Mouse (Mus musculus) right cerebral cortex, adult 18-20 months (tissue): Measurements from ENCODE around the gene Gpc6.

Experiments used
- DNase-seq: peaks from one replicate; pipeline ENCODE4 v3.0.0; 2022; ENCODE audit warnings: mixed read lengths

Gpc6 gene

DNA sequence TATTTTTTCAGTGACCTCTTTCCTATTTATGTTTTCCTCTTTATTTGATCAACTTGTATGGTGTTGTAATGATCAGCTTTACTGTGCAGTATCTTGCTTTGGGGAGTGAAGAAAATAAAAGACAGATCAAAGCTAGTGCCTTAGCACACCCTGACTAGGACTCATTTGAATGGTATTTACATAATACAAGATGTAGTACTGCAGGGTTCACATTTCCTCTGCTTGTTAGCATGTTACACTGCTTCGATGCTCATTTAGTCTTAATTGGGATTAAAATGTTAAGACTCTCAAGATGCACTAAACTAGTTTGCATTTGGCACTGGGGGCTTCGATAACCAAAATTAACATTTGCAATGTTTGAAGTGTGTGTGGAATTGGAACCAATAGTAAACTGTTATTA is 803.6 kb downstream of the Gpc6 start:
- no peak for DNase-seq

DNA sequence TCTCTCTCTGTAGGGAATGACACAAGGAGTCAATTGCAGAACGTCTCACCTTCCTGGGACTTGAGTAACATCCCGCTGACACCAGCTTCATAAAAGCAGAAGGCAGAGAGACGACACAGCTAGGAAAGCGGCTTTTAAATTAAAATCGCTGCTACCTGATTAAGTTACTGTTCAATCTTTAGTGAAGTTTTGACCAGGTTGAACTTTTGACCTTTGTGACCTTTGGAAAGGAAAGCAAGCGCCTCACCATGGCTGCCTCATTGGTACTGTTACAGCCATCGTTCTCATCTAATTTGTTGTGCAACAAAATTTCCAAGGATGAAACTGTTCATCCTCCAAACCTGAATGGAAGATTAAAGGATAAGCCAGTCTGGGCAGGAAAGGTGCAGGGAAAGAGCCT is 830.1 kb downstream of the Gpc6 start:
- DNase-seq: no peak

DNA sequence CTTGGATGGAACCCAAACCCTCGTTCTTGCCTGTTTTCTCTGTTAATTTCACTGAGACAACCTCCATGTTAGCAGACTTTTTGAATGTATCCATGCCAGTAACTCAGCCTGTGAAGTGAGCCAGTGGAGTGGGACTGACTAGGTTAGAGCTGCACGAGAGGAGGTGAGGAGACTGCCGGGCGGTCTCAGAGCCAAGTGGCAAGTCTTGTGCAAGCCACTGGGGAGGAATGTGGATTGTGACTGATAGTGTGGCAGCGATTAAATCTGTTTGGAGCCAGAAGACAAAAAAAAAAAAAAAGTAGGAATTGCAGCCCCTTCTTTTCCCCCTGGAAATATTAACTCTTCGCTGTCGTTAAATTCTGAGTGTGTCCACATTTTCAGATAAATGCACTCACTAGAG is 831.4 kb downstream of the Gpc6 start:
- DNase-seq: no peak

DNA sequence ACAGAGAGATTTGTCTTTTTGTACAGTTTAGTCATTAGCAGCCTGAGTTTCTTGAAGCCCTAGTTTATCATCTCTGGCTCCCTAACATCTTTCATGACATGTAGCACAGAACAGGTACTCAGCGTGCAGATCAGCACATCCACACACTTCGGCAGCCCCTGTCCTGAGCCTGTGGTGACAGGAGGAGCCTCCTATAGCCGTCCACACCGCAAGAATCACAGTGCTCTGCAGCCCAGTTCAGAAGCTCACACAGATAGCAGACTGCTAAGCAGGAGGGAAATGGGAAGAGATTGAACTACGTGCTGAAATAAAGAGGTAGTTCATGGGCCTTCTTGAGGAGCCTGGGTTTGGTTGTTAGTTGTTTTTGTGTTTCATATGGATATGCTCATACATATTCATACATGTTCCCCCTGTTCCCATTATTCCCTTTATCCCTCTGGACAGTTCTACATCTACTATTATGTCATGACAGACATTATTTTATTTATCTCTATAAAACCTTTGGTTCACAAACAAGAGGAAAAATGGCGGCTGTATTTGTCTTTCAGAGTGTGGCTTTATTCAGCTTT is 832.8 kb downstream of the Gpc6 start:
- DNase-seq: no peak

DNA sequence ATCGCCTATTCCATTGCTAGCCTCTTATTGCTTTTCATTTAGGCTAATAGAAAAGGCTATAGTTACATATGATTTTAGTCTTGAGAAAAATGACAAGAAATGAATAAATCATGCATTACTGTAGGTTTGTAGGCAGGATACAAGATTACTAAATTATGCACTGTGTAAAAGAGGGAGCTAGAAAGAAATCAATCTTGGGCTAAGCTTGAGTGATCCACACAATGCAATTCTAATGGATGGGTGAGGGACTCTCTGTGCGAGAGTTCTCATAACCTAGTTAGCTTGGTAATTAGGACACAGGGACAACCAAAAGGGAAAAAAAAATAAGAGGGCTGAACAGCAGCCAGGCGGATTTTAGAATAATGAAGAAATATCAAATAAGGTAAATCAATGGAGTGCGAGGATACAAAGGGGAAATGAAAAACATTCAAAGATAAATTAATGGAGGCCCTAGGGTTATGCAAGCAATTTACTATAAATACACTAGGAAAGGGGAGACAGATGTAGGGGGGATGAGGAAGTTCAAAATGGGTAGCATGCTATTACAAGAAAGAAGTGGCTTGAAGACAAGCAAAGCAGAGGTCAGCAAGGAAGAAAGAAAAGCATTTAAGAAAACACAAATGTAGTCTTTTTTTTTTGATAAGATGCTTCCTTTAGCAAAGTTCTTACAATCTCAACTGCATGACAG is 835.9 kb downstream of the Gpc6 start:
- DNase-seq: no peak

DNA sequence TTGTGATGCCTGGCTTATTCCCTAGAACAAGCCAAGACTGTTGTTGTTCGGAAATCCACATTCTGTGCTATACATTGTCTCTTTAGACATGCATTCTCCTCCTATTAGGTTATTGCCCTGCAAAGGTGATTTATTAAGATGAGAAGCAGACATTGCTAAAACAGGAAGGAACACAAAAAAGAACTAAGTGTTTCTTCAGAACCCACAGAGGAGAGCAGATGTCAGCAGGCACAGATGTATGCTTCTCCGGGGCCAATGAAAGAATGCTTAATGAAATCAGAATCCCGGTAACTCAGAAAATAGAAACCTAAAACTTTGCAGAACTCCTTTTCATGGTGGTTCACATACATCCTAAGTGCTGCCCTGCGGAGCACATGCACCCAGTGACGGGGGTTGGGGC is 837.8 kb downstream of the Gpc6 start:
- no peak for DNase-seq

DNA sequence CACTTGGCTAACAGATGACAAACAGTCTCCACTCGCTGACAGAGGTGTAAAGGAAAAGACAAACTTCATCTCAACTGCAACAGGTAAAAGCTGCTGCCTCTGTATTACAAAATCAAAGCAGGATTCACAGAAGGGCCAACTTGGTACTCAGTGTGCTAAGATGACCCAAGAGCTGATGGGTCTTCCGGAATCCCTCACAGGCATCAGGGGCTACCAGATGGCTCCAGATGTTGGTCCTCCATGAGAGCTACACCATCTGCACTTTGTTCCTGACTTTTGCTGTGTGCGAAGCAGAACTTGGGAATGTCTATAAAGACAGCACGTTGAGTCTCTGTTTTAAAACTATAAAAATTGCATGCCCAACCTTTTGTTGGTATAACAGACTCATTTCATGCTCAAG is 842.7 kb downstream of the Gpc6 start:
- no peak for DNase-seq

DNA sequence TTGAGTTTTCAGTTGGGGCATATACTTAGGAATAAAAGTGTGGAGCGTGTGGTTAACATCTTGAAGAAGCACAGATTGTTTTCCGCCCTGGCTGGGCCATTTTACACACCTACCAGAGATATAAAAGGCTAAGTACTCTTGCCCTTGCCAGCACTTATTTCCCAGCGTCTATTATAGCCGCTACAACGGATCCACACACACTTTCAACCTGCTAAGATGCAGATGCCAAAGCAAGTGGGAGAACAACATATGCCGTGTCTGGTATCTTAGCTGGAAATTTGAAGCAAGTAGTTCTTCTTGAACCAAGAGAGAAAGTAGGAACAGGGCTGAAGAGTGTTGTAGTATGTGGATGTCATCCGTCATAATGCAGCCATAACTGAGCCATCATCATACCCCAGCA is 843.6 kb downstream of the Gpc6 start:
- DNase-seq: peak; percentile 46

DNA sequence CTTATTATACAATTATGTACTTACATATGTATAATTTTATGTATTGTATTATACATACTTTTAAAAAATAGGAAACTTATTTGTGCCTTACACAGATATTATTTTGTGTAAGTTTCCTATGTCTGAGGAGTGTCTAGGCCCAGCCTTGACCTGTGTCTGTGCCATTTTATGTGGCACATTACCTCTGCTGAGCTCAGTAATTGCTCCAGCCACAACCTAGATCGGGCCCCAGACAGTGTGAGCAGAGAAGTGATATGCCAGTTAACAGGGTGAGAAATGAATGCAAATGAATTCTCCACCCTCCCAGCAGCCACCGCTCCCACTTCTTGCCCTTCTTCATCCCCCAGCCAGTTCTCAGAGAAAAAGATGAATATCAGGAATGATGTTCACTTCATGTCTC is 848.3 kb downstream of the Gpc6 start:
- no peak for DNase-seq

DNA sequence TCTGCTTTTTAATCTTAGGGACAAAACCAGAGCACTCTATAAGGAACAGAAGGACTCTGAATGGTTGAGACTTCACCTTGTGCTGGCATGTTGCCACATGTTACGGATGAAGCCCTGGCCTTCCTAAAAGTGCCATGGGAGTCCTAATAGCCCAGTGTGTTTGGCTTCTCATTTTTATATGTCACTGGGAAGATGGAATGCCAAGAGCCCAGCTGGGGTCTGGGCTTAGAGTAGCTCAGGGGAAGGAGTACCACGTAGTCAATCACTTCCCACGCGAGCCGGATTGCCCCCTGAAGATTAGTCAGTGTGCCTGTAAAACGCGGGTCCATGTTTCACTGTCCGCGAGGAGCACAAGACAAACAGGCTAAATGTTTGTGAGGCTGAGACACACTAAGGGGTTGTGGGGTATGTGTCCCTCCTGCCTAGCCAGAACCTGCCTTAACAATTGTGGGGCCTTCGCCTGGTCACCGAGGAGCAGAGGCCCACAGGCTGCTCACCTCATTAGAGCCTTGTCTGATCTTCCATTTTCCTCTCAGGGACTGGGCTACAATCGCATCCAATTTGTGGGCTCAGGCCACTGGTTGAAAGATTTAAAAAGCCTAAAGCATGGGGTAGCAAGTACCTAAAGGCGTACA is 852.9 kb downstream of the Gpc6 start:
- no peak for DNase-seq

DNA sequence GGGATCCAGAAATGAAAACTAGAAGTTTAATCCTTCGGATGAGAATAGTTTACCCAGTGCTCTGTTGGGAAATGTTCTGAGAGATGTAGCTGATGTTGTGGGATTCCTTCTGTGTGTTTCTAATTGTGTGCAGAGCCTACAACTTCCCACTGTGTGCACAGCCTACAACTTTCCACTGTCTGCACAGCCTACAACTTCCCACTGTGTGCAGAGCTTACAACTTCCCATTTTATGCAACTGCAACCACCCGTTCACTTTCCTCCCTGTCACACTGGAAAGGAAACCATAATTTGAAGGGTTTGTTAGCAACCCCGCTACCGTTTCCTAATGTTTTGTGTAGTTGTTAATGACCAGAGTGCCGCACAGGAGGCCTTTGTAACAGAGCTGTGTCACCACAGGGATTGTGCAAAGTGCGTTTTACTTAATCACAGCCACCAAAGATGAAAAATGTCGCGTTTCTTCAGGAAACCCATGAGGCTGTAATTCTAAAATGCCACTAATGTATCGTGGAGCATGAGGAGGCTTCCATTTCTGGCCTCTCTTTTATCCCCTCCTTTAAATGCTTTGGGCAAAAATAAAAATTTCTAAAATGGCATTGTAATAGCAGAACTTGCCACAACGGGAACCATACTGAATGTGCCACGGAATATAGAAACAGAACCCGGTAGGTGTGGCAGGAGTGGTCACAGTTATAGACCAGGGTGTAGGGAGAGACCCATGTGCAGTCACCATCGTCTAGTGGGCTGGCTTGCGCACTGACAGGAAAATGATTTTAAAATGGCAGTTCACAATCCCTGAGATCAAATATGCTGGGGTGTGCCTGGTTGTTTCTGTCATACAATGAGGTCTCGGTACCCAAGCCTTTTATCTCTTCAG is 853.7 kb downstream of the Gpc6 start:
- DNase-seq: no peak

DNA sequence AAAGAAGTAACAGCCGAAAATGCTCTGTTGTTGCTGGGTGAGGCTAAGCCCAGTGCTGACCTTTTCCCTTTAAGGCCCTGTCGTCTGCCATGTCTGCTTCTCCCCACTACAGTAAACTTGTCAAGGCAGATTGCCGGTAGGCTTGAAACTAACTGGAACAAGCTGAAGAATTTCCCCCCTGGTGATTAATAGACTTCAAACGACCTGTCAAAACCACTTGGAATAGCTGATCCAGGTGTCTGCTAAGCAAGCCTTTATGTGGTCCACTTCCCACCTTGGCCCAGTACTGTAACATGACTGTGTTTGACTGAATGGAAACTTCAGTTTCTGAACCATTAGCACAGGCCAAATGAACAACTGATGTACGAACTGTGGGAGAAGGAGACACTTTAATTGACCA is 856.6 kb downstream of the Gpc6 start:
- DNase-seq: no peak

DNA sequence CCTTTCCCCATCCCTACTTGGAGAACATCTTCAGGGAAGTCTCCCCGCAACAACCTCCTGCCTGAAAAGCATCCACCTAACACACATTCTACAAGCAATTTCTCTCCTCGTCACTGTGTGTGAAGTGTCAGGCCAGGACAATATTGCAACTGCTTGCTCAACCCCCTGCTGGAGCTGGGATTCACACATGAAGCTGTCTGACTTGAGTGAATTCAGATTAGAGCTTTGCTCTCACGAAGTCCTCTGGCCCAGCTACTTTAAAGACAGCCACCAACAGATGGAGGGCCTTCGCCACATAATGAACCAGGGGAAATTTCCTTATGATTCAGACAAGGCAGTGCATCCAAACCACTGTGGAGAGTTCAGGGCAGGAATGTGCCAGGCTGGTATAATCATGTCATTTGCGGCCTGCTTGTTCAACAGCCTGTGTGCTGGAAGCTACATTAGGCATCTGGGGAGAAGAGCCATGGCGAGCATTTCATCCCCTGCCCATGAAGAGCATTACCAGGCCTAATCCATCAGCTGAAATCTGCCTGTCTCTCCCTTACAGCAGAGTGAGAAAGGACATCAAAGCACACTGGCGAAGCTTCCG is 858.7 kb downstream of the Gpc6 start:
- no peak for DNase-seq

DNA sequence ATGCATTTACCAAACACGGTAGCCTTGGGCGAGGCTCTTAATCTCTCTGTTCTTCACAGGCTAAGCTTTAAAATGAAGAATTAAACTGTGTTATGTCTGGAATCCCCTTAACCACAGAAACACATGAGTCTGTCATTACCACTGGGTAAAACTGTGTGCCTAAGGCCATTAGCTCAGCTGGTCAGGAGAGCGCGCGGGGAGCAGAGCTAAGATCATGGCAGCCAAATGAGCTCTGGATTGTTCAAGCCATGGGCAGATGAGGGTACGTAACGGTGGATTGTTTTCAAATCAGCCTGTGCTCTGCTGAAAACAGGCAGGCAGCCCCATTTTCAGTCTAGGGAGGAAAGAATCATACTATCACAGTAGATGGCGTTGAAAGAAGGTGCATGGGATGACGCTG is 859.8 kb downstream of the Gpc6 start:
- DNase-seq: no peak

DNA sequence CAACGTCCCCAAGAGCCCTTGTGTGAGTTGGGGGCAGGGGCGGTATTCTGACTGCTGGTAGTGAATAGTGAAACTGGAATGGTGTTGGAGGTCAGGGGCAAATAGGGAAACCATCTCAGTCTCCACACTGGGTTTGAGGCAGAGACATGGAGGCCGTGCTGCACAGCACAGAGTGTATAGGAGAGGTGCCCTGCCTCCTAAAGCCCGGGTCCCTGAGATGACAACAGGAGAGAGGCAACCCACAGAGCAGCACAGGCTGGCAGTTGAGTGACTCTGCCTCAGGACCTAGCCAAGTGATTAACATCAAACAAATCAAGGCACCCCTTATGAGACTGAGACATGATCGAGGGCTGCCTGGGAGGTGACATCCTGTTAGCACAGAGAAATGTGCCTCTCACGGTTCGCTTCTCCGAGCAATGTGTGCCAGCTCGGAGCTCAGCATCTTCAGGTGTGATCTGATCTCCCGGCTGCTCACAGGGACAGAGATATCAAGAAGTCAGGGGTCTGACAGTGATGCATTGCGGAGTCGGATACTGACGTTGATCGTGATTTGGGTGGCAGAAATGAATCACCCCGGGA is 860.5 kb downstream of the Gpc6 start:
- DNase-seq: no peak

DNA sequence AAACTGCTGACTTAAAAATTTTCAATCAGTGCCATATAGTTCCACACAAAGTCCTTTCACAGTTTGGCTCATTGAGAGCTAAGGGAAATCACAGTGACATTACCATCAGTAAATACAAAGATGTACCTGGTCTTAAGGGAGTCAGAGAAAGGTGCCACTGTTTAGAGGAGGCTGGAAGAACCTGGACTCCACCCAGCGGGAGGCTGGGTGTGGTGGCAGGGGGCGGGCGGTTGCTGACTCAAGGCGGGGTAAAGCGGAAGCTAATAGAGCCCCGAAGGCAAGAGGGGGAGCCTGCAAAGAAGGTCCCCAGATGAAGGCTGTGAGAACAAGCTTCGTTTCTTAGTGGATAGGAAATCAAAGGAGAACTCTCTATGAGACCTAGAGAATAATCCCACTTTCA is 861.5 kb downstream of the Gpc6 start:
- DNase-seq: no peak

DNA sequence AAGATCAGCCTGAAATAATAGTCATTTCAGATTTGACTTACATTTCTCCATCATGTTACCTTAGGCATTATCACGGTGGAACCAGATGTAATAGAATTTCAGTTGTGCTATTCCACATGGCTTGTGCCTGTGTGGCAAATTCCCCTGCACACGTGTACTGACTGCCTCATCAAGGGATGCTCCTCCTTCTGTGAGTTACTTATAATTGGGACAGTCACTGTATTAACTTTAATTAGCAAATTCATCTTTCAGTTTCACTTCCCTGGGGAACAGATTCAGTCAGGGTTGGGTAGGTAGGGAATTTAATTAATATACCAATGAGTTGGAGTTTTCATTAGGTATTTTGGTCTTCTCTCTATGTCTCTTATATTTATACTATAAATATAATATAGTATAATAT is 869.8 kb downstream of the Gpc6 start:
- no peak for DNase-seq

DNA sequence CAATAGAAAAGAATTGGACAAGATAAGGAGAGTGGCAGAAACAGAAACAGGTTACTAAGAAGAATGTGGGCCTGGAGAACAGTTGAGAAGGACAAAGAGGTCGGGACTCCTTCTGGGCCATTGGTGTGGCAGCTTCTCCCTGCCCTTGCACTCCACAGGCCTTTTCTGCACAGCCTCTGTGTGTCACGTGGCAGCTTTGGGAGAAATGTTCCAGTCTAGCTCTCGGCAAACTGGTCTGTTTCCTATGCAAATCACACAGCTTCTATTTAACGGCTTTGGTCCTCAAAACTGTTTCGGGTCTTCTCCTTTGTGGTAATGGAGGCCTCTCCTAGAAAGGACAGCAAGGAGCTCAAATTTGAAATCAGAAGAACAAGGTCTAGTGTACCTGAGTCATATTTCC is 871.5 kb downstream of the Gpc6 start:
- no peak for DNase-seq

DNA sequence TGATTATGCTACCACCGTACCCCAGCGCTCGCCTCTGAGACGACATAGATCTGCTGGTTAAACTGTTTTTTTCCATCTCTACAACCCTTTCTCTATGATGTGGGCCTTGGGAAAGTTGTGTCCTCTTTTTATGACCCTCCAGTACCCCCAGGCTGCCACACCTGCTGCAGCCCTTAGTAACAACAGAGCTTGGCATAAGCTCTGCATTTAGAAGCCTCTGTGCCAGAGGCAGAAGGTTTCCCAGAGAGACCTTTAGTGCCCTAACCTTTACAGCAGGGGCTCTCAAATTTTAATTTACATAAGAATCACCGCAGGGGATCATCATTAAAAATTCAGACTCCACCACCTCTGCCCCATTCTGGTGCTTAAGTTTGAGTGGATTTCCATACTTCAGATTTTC is 875.3 kb downstream of the Gpc6 start:
- no peak for DNase-seq

DNA sequence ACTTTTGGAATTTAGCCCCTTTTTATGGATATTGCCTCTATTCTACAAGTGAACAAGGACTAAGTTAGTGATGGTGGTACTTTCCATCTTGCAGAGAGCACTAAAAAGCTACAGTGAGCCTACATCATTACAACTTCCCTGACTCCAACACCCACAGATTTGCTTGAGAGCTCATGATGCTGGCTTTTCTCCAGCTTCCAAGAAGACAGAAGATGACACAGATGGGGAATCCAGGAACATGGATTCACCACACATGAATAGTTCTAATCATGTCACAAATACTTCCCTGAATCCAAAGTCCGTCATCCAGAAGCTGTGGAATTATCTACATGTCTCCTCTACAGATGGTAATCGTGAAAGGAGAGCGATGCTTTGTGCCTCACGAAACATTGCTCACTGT is 882.7 kb downstream of the Gpc6 start:
- DNase-seq: no peak

DNA sequence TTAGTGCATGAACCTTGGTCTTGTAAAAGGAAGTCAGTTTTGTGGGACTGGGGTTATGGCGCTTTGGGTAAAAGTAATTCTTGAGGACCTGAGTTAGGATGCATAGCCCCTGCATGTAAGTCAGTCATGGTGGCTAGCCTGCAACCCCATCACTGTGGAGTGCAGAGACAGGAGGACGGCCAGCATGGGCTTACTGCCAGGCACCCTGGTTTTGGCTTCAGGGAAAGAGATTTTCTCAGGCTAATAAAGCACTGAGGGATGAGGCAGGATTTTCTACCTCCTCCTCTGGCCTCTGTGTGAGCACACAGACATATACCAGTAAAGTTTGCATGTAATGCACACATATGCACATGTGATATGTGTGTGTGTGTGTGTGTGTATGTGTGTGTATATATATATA is 883.2 kb downstream of the Gpc6 start:
- DNase-seq: no peak

DNA sequence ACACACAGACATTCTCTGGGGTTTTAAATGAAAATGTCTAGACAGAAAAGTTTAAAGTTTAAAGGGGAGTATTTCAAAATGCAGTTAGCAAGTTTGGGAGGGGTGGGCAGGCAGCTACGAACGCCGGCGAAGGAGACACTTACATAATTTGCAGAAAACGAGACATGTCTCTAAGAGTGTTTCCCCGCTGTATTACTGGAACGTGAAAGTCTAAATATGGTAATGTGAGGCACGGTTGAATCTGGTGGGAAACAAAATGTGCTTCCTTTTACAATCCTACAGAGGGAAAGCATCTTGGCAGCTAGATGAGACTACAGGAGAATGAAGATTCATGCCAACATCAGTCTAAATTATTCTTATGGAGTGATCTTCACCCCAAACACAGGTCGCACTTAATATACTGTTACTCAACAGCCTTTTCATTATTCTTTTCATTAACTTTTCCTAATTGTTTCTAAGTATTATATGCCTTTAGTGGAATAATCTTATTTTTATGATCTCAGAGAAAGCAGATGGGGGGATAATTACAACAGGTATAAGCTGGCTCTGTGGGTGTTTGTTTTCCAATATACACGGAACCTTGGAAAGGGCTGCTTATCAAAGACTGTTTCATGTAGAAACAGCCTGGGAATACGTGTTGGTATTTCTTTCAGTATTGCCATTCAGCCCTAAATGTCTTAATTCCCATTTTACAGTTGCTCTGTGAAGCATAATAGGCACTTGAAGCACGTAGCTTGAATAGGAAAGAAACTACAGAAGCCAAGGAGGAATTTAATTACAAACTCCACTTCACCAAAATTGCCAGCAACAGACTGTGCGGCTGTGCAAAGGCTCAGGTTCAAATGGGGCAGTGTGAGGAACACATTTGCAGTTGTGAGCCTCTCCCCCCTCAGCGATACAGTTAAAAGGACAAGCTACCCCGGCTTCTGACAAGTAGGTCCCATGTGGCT is 885.5 kb downstream of the Gpc6 start:
- DNase-seq: peak; percentile 24
